Mouse (Mus musculus): ENCODE data around the gene Rngtt. TPM values are rescaled to one million over a fixed set of nuclear protein-coding genes. Genes with fewer than 3 reads are reported as not detected.
"Not testable (repeated sequence)": the region's sequence is repeated elsewhere in the genome, so short reads cannot be mapped to it uniquely, and the experiment has no call there.

Rngtt gene
- polyA plus RNA-seq, 1 experiment from 2014 or later = 21.0 TPM

DNA sequence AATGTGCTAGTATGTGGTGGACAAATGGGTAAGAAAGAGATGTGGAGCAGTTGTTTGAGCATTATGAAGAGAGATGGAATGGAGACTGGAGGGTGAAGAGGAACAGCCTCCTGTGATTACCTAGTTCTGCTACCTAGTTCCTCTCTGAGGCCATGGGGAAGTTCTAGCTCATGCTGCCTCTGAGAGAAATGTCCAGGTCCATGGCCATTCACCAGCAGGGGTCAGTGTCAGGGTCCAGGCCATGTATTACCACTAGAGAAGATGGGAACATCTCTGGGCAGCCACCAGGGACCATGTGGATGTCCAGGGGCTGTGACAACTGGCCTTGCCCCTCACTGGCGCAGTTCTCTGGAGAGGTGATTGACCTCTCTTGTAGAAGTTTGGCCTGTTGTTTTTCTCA, 7.1 kb upstream of the Rngtt start:
- Histone ChIP-seq H3K27me3 (replicated peaks; ENCODE audit: control insufficient read depth, insufficient read depth, low read length) (no peaks in the 10 kb centered on the region), H3K9me3 (replicated peaks; ENCODE audit: control insufficient read depth, low read length) (no peaks in the 10 kb centered on the region), H3K4me3 (ENCODE audit: low read depth, low read length) (no peak overlapping the region), H3K4me1 (ENCODE audit: control insufficient read depth, insufficient read depth, low read length) (no peaks in the 10 kb centered on the region), H3K9ac (ENCODE audit: low read length) (no peak overlapping the region), H3K27ac (ENCODE audit: low read depth, low read length) (no peak overlapping the region), H3K4me2 (ENCODE audit: low read length) (no peak overlapping the region), H3K36me3 (ENCODE audit: control insufficient read depth, insufficient read depth, low read length) (no peaks in the 10 kb centered on the region)
- DNase-seq (ENCODE audit: low spot score) = no peak
- ATAC-seq = no peak
- WGBS = 92% methylated on average over 1 of the region's 1 CpGs

DNA sequence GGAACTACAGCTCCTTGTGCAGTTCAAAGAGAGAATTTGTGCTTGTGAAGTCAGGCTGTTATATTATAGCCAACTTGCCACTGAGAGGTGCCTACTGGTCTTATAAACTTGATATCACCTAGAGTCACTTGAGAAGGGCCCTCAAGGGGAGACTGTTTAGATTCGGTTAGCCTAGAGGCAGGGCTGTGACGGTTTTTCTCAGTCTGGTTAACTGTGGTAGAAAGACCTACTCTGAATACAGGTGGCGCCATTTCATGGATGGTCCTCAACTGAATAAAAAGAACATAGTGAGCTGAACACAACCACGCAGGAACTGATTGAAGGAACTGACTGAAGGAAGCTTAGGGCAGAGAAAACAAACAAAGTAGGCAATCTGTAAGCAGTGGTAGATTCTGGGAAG, 3.0 kb upstream of the Rngtt start:
- Histone ChIP-seq H3K9me3 (replicated peaks; ENCODE audit: control insufficient read depth, low read length) (no peaks in the 10 kb centered on the region), H3K4me3 (ENCODE audit: low read depth, low read length) (no peak overlapping the region), H3K27ac (ENCODE audit: low read depth, low read length) (no peak overlapping the region), H3K4me2 (ENCODE audit: low read length) (no peak overlapping the region), H3K9ac (ENCODE audit: low read length) (no peak overlapping the region), H3K27me3 (replicated peaks; ENCODE audit: control insufficient read depth, insufficient read depth, low read length) (no peaks in the 10 kb centered on the region), H3K4me1 (ENCODE audit: control insufficient read depth, insufficient read depth, low read length) (peaks cover 6% of the 10 kb centered on the region; the same call in 1 of the 2 replicates), H3K36me3 (ENCODE audit: control insufficient read depth, insufficient read depth, low read length) (no peaks in the 10 kb centered on the region)
- WGBS = 73% methylated on average over 4 of the region's 4 CpGs
- no peak for DNase-seq (ENCODE audit: low spot score)
- no peak for ATAC-seq

DNA sequence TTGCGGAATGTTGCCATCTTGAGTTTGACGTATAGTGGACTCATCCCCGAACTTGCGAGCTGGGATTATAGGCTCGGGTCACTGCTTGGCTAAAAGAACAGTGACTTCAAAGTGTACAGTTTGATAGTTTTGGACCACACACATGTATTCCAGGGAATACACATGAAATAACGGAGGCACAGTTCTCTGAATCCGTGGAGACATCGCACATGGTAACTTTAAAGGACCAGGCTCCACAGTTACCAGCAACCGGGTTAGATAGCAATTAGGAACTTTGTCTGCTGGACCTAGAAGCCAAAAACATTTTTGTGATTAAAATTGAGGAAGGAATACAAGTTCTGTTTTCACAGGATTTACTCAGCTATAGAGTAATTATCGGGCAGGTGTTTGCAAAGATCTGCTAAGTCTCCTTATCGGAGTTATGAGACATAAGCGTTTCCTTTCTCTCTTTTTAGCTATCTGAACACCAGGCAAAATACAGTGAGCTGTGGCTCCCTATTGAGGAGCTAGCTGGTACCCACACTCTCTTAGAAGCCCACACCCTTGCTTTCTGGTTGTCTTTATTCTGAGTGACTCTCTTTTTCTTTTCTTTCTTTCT, 828 bp downstream of the Rngtt start:
- Histone ChIP-seq H3K36me3 (ENCODE audit: control insufficient read depth, insufficient read depth, low read length) (no peaks in the 10 kb centered on the region), H3K9ac (ENCODE audit: low read length) (peak overlapping the region; percentile 78), H3K4me3 (ENCODE audit: low read depth, low read length) (peak overlapping the region; percentile 79), H3K27me3 (replicated peaks; ENCODE audit: control insufficient read depth, insufficient read depth, low read length) (no peaks in the 10 kb centered on the region), H3K9me3 (replicated peaks; ENCODE audit: control insufficient read depth, low read length) (no peaks in the 10 kb centered on the region), H3K4me2 (ENCODE audit: low read length) (peak overlapping the region; percentile 86), H3K27ac (ENCODE audit: low read depth, low read length) (no peak overlapping the region), H3K4me1 (ENCODE audit: control insufficient read depth, insufficient read depth, low read length) (peaks cover 6% of the 10 kb centered on the region; the same call in 1 of the 2 replicates)
- 20% methylated on average over 12 of the region's 12 CpGs for WGBS
- DNase-seq (ENCODE audit: low spot score) = no peak
- ATAC-seq = no peak

DNA sequence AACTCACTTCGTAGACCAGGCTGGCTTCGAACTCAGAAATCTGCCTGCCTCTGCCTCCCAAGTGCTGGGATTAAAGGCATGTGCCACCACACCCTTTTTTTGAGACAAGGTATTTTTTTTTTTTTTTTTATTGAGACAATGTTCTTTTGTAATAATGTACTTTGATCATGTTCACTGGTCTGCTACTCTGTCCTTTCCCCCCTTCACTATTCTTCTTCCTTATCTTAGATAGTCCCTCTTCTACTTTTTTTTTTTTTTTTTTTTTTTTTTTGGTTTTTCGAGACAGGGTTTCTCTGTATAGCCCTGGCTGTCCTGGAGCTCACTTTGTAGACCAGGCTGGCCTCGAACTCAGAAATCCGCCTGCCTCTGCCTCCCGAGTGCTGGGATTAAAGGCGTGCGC, 4.0 kb downstream of the Rngtt start:
- H3K27ac ChIP-seq (ENCODE audit: low read depth, low read length); H3K4me1 ChIP-seq (ENCODE audit: control insufficient read depth, insufficient read depth, low read length); H3K9me3 ChIP-seq (replicated peaks; ENCODE audit: control insufficient read depth, low read length); H3K9ac ChIP-seq (ENCODE audit: low read length); H3K27me3 ChIP-seq (replicated peaks; ENCODE audit: control insufficient read depth, insufficient read depth, low read length); H3K4me3 ChIP-seq (ENCODE audit: low read depth, low read length); ATAC-seq; H3K4me2 ChIP-seq (ENCODE audit: low read length); H3K36me3 ChIP-seq (ENCODE audit: control insufficient read depth, insufficient read depth, low read length); DNase-seq (ENCODE audit: low spot score): not testable (repeated sequence)
- 100% methylated on average over 6 of the region's 8 CpGs for WGBS

DNA sequence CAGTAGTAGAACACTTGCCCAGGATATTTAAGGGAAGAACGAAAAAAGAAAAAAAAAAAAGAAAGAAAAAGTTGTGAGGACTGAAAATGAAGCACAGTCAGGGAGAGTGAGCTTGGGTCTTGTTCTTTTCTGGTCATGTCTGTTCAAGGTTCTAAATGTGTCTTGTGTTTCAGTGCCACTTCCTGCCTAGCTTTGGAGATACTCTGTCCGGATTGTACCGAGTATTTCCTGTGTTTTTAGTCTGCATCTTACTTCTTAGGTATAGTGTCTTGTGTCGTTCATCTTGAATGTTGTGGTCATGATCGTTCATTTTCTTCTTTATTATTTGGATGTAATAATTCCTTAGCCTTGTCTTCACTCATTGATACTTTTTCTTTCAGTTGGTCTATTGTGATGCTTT, 5.7 kb downstream of the Rngtt start:
- no peak for ATAC-seq

DNA sequence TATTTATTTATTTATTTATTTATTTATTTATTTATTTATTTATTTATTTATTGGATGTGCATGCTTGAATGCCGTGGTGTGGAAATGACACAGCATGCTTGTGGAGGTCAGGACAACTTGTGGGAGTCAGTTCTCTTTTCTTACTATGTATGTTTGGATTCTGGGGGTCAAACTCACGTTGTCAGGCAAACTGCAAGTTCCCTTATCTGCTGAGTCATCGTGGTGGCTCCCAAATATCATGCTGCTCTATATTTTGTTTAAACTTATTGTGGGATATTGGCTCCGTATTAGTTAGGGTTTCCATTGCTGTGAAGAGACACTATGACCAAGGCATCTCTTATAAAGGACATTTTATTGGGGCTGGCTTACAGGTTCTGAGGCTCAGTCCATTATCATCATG, 21.0 kb downstream of the Rngtt start:
- Histone ChIP-seq H3K4me1 (ENCODE audit: control insufficient read depth, insufficient read depth, low read length) (no peaks in the 10 kb centered on the region), H3K9ac (ENCODE audit: low read length) (no peak overlapping the region), H3K4me2 (ENCODE audit: low read length) (no peak overlapping the region), H3K27me3 (replicated peaks; ENCODE audit: control insufficient read depth, insufficient read depth, low read length) (no peaks in the 10 kb centered on the region), H3K27ac (ENCODE audit: low read depth, low read length) (no peak overlapping the region), H3K36me3 (ENCODE audit: control insufficient read depth, insufficient read depth, low read length) (peaks cover 44% of the 10 kb centered on the region), H3K9me3 (replicated peaks; ENCODE audit: control insufficient read depth, low read length) (no peaks in the 10 kb centered on the region), H3K4me3 (ENCODE audit: low read depth, low read length) (no peak overlapping the region)
- WGBS = 97% methylated on average over 4 of the region's 4 CpGs
- no peak for DNase-seq (ENCODE audit: low spot score)
- no peak for ATAC-seq

More for the DNA sequence above, 5.7 kb downstream of the Rngtt start:
- Histone ChIP-seq H3K36me3 (ENCODE audit: control insufficient read depth, insufficient read depth, low read length) (no peaks in the 10 kb centered on the region), H3K4me3 (ENCODE audit: low read depth, low read length) (no peak overlapping the region), H3K9ac (ENCODE audit: low read length) (no peak overlapping the region), H3K9me3 (replicated peaks; ENCODE audit: control insufficient read depth, low read length) (no peaks in the 10 kb centered on the region), H3K4me1 (ENCODE audit: control insufficient read depth, insufficient read depth, low read length) (peaks cover 4% of the 10 kb centered on the region; the same call in 1 of the 2 replicates), H3K4me2 (ENCODE audit: low read length) (no peak overlapping the region), H3K27ac (ENCODE audit: low read depth, low read length) (no peak overlapping the region), H3K27me3 (replicated peaks; ENCODE audit: control insufficient read depth, insufficient read depth, low read length) (no peaks in the 10 kb centered on the region)
- 89% methylated on average over 5 of the region's 5 CpGs for WGBS
- no peak for DNase-seq (ENCODE audit: low spot score)

DNA sequence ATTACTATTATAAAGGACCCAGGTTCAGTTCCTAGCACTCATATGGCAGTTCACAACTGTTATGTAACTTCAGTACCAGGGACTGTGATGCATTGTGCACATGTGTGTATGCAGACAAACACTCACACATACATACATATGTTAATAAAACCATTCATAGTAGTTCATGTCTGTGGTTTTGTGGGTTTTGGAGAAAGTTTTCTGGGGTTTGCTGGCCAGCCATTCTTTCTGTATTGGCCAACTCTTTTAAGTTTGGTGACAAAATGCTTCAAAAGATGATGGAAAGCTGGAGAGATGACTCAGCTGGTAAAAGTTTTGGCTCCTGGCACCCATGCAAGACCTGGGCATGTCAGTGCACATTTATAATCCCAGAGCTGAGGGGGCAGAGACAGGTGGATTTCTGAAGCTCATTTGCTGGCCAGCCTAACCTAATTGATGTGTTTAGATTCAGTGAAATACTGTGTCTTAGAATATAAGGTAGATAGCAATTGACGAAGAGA, 22.9 kb downstream of the Rngtt start:
- WGBS = 96% methylated on average over 1 of the region's 1 CpGs
- Histone ChIP-seq H3K4me1 (ENCODE audit: control insufficient read depth, insufficient read depth, low read length) (no peaks in the 10 kb centered on the region), H3K4me3 (ENCODE audit: low read depth, low read length) (no peak overlapping the region), H3K27me3 (replicated peaks; ENCODE audit: control insufficient read depth, insufficient read depth, low read length) (no peaks in the 10 kb centered on the region), H3K9me3 (replicated peaks; ENCODE audit: control insufficient read depth, low read length) (no peaks in the 10 kb centered on the region), H3K36me3 (ENCODE audit: control insufficient read depth, insufficient read depth, low read length) (peaks cover 44% of the 10 kb centered on the region), H3K27ac (ENCODE audit: low read depth, low read length) (no peak overlapping the region), H3K9ac (ENCODE audit: low read length) (no peak overlapping the region), H3K4me2 (ENCODE audit: low read length) (no peak overlapping the region)
- ATAC-seq = no peak
- no peak for DNase-seq (ENCODE audit: low spot score)

DNA sequence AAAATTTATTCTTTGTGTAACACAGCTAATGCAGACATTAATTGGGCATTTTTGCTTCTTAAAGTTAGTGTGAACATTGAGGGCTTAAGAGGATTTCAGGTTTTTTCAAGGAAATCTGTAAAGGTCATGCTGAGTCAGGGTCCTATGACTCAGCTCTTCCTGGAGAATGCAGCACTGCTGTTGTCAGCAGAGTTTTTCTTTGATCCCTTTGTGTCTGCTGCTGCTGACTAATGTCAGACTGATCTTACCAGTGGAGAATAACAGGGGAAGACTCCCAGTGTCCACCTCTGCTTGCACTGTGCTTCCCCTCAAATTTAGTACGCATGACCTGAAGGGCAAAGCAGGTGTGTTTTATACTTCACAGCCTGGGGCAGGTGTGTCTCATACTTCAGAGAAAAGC, 27.9 kb downstream of the Rngtt start:
- H3K9ac ChIP-seq (ENCODE audit: low read length) = no peak overlapping the region
- no peaks in the 10 kb centered on the region for H3K27me3 ChIP-seq (replicated peaks; ENCODE audit: control insufficient read depth, insufficient read depth, low read length)
- H3K4me3 ChIP-seq (ENCODE audit: low read depth, low read length) = no peak overlapping the region
- no peaks in the 10 kb centered on the region for H3K9me3 ChIP-seq (replicated peaks; ENCODE audit: control insufficient read depth, low read length)
- no peaks in the 10 kb centered on the region for H3K4me1 ChIP-seq (ENCODE audit: control insufficient read depth, insufficient read depth, low read length)
- no peak for ATAC-seq
- peaks cover 56% of the 10 kb centered on the region for H3K36me3 ChIP-seq (ENCODE audit: control insufficient read depth, insufficient read depth, low read length)
- WGBS = 93% methylated on average over 1 of the region's 1 CpGs
- no peak for DNase-seq (ENCODE audit: low spot score)
- H3K27ac ChIP-seq (ENCODE audit: low read depth, low read length) = no peak overlapping the region
- H3K4me2 ChIP-seq (ENCODE audit: low read length) = no peak overlapping the region

DNA sequence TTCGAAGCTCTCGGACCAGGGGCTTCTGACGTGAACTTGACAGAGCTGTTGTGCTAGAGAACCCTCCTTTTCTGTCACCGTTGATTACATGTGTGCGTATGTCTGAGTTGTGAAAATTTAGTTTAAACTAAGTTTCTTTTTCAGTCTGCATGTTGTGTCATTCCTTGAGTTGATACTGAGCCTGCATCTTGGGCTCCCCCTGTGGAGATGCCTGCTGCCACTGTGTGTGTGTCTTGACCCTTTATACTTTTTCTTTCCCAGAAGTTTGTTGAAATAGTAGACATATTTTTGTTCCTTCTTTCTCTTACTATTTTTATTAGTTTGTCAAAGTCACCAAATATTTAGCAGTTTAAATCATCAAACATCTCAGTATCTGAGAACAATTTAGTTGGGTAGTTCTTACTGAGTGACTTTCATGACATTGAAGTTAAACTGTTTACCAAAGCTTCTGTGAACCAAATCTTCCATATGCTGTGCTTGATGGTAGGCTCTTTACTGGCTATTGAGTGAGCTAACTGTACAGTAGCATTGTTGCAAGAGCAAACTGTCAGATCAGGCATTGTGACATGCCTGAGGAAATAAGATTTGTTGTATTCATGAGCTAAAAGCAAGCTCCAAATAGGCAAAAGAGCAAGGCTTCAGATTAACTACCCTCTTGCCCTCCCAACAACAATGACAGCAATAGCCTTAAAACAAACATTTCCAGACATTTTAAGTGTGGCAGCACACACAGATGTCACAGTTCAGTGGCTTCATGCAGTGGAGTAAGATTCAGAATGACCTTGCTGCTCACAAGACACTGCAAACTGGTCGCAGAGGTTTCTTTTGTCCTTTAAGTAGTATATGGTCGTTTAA, 33.0 kb downstream of the Rngtt start:
- Histone ChIP-seq H3K27me3 (replicated peaks; ENCODE audit: control insufficient read depth, insufficient read depth, low read length) (no peaks in the 10 kb centered on the region), H3K9me3 (replicated peaks; ENCODE audit: control insufficient read depth, low read length) (no peaks in the 10 kb centered on the region), H3K4me3 (ENCODE audit: low read depth, low read length) (no peak overlapping the region), H3K27ac (ENCODE audit: low read depth, low read length) (no peak overlapping the region), H3K4me2 (ENCODE audit: low read length) (no peak overlapping the region), H3K36me3 (ENCODE audit: control insufficient read depth, insufficient read depth, low read length) (peaks cover 50% of the 10 kb centered on the region), H3K9ac (ENCODE audit: low read length) (no peak overlapping the region), H3K4me1 (ENCODE audit: control insufficient read depth, insufficient read depth, low read length) (no peaks in the 10 kb centered on the region)
- no peak for DNase-seq (ENCODE audit: low spot score)
- WGBS = 89% methylated on average over 7 of the region's 7 CpGs
- ATAC-seq = no peak
